Mouse (Mus musculus): ENCODE measurements around the gene Dcps.

Dcps gene

DNA sequence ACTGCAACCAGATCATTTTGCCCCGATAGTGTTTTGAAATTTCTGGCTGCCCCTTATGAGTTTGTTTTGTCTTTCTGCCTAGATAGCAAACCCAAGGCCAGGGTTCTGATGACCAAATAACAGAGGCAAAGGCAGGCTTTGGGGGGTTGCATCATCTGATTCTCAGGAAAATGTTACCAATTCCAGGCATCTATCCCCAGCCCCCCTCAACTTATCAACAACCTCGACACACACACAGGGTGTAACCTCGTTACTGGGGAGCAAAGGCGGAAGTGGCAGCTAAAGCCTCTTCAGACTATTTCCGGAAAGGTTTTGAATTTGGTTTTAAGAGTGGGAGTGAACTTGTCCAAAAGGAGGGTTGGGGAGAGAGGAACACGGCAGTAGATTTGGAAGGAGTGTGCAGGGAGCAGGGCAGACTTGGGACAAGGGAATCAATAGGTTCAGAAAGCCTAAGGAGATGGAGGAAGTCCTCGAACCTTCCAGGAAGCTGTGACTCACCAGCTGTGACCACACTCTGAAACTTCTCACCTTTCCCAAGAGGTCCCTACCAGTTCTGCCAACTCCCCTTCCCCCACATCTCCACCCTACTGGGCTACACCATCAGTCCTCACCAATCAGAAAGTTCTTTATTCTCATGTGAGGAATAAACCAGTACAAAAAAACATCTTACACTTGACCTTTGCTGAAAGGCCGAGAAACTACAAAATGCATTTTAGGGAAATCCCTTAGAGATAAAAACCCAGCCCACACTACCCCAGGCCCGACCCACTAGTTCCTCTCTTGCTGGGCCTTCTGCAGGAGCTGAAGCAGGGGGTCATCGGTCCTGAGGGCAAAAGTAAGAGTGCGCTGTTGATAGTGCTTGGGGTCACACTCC lies 51.8 kb downstream of the Dcps start:
- CTCF ChIA-PET: interaction anchor here in 2 of 4 experiments (0.5 to 0.6 kb wide), 2 partner anchors 9 to 76 kb away, joined by 3 to 6 read pairs; partner anchors contain the start of genes Srpr (in 1 of the 2) and Tirap (in 1 of the 2)
- POLR2A ChIA-PET: interaction anchor here in 2 of 4 experiments (0.6 to 3.1 kb wide), 10 partner anchors 8 to 23 kb away, joined by 3 to 9 read pairs (median 4); no protein-coding TSS in a partner anchor

DNA sequence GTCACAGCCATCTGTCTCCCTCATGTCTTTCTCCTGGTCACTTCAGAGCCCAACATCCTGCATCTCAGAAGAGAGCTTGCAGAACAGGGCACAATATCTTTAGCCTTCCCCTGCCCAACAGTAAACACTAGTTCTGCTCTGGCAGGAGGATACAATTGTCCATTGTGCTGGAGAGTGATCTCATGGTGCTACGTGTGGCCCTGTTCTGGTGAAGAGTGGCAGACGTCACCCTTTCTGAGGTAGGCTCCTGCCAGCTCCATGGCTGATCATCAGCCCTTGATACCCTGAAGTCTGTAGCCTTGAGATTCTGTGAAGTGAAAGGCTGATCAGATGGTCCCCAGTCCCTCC lies 52.4 kb downstream of the Dcps start:
- POLR2A ChIA-PET: interaction anchor here in 2 of 4 experiments (1.0 to 3.1 kb wide), 6 partner anchors 9 to 68 kb away, joined by 3 to 9 read pairs (median 4); no protein-coding TSS in a partner anchor
- CTCF ChIA-PET: interaction anchor here in 2 of 4 experiments (0.5 to 0.6 kb wide), 2 partner anchors 77 to 297 kb away, joined by 3 read pairs; partner anchors contain the start of genes Cdon (in 1 of the 2), Srpr (in 1 of the 2) and Tirap (in 1 of the 2)

DNA sequence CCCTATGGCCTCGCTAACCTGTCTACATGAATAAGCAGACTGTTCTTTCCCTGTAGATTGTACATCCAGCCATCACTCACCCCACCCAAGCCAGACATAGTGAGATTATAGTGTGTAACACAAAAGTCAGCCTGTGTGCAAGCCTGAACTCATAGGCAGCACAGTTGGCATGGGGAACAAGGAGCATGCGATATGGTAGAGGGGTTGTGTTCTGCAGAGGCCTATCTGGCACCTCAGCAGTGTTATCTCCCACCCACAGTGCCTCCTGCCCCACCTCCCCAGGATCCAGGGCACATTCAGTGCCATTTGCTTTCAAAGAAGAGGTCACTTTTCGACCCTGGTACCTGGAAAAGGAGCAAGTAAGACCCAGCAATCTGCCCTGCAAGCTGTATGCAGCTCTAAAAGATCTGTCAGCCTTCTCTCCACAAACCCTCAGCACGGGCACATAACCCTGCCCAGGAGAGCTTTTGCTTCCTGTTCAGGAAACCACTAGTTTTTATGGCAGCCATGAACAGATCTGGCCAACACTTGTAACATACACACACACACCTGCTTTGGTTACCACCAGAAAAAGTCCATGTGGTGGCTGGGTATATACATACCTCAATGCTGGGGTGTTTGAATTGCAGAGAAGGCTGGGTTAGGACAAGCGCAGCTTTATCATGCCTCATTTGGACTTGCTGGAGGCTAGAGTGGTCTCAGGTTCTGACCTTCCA lies 53.2 kb downstream of the Dcps start:
- ChIA-PET POLR2A (interaction anchor here in 2 of 4 experiments (0.5 to 3.1 kb wide), 7 partner anchors 9 to 87 kb away, joined by 3 to 9 read pairs (median 3); no protein-coding TSS in a partner anchor), CTCF (interaction anchor here in 1 of 4 experiments (0.5 kb wide), 1 partner anchor 298 kb away, joined by 3 read pairs; the partner anchor contains the start of gene Cdon)

DNA sequence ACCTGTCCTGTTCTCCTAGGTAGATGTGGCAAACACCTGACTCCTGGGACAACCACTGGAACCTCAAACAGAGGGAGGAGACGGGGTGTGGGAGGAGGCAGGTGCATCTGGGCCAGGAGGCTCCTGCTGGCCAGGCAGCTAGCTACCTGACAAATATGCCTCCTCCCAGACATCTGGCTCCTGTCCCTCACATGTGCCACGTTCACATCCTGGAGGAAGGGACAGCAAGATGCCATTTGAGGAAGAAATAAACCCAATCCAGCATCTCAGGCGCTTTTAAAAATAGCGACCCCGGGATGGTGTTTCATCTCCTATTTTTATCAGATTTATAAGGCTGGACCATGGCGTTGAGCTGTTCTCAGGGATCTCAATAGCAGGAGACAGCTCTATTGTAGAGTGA lies 56.7 kb downstream of the Dcps start, which contains the start of gene St3gal4:
Gene St3gal4 (minus strand): TSS at position 101 of the 400 bp plus-strand sequence.
- ChIA-PET POLR2A (interaction anchor here in 2 of 4 experiments (0.7 to 3.1 kb wide), 6 partner anchors 10 to 28 kb away, joined by 3 to 15 read pairs (median 4); no protein-coding TSS in a partner anchor), CTCF (interaction anchor here in 1 of 4 experiments (0.6 kb wide), 1 partner anchor 101 kb away, joined by 3 read pairs; no protein-coding TSS in a partner anchor)

DNA sequence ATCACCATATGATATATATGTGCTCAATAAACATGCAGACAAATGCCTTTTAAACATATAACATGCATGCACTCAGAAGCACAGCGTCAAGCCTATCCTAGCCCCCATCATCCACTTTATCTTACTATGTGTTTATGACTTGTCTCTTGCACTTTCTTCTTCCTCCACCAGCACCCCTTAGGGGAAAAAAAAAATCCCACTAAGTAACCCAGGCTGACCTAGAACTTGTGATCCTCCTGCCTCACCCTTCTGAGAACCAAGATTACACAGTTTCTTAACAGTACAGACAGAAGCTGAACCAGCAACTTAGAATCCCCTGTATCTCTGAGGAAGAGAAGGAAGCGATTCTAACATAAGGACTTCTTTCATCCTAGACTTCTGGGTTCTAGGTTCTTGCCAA lies 57.3 kb downstream of the Dcps start:
- CTCF ChIA-PET: no interaction called here
- POLR2A ChIA-PET: interaction anchor here in 3 of 4 experiments (0.6 to 3.3 kb wide), 12 partner anchors 10 to 1852 kb away, joined by 3 to 30 read pairs (median 10); partner anchors contain the start of gene Foxred1 (in 1 of the 3)

DNA sequence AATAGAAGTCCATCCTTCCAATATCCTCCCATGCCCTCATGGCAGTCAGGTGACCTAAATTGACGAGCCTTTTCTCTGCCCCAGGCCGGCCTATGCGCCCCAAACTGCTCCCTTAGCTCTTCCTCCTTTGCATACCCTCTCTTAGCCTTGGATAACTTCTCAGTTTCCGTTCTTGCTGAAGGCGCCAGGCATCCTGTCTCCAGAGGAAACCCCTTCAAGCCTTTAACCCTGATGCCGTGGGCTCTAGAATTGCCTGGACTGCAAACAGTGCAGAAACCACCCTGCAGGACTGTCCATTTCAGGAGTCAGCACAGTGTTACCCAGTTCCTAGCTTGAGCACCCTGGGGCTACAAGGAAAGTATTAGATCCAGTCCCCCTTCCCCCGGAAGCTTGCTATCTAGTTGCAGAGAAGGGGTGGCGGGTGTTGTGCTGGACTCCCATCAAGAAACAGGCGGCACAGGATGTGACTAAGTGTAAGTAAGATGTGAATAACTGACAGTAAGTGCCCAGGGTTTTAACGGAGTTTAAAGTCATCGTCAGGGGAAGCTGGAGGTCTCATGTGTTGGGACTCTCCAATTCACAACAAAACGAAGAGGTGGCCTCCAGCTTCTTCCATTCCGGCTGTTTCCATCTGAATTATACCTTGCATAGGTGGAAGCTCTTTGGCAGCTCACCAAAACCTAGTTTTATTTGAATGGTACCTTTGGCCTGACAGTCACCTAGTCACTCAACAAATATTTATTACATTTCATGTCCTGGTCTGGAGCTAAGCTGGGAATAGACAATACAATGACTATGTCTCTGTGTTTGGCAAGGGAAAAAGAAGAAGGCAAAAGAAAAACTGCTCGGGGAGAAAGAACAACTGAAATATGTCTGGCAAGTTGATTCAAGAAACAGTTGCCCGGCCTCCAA lies 58.2 kb downstream of the Dcps start:
- POLR2A ChIA-PET: interaction anchor here in 3 of 4 experiments (0.6 to 3.3 kb wide), 49 partner anchors 7 to 1851 kb away, joined by 3 to 30 read pairs (median 4); partner anchors contain the start of genes Foxred1 (in 2 of the 3), Srpr (in 2 of the 3), Tirap (in 2 of the 3) and Fam118b (in 1 of the 3)

DNA sequence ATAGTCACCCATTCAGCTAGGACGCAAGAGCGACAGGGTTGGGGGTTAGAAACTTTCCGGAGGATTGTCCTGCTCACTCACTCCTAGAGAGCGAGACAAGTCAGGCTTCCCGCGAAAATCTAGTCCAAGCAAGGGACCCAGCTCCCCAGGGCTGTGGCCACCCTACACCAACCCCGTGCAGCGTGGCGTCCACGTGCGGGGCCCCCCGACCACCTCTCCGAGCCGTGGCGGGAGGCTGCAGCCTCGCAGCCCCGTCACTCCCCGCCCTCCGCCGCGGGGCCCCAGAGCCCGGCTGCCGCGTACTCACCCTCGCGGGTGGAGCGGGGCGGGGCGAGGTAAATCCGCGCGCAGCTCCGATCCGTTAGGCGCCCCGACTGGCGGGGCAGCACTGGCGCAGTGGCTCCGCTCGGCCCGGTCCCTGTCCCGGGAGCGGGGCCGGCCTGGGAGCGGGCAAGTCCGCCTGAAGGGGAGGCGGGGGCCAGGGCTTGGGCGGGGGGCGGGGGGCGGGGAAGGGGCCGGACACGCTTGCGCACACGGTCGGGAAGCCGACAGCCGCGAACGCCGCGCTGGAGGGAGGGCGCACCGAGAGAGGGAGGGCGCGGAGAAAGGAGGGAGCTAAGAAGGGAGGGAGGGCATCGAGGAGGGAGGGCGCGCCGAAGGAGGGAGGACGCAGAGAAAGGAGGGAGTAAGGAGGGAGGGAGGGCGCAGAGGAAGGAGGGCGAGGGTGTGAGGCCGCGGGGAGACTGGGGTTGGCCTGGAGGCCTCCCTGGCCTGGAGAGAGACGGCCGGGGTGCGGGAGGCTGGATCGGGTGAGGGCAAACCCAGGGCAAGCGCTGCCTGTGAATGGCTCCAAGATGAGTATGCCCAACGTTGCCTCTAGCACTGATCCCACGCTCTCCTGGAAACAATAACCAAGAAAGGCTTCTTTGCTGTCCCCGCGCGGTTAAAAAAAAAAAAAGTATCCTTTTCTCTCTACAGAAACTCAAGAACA lies 59.2 kb downstream of the Dcps start:
- POLR2A ChIA-PET: interaction anchor here (0.5 to 3.3 kb wide), 53 partner anchors 8 to 1078 kb away, joined by 3 to 30 read pairs (median 4); partner anchors contain the start of genes Srpr (in 3 of the 4), Tirap (in 3 of the 4), Foxred1 (in 2 of the 4) and Fam118b (in 1 of the 4)

More for the DNA sequence above, 58.2 kb downstream of the Dcps start:
- CTCF ChIA-PET: interaction anchor here in 1 of 4 experiments (0.6 kb wide), 1 partner anchor 424 kb away, joined by 3 read pairs; no protein-coding TSS in a partner anchor

DNA sequence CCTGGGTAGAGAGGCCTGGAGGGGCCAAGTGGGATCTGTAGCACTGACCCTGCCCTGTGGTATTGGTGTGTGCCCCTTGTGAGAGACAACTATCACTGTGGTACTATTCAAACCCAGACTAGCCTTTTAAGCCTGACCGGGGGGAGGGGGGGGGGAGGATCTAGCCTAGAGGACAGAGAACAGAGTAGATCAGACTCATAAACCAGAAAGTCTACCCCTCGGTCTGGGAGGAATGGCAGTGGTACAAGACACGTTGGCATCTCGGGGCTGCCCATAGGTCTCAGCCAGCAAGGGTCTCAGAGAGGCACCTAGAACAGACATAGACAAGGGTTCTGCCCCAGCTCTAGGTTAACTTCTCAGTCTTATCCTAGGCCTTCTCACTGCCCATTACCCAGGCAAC lies 60.1 kb downstream of the Dcps start:
- CTCF ChIA-PET: interaction anchor here in 1 of 4 experiments (0.6 kb wide), 1 partner anchor 418 kb away, joined by 3 read pairs; no protein-coding TSS in a partner anchor
- POLR2A ChIA-PET: interaction anchor here in 2 of 4 experiments (0.7 to 3.3 kb wide), 12 partner anchors 9 to 121 kb away, joined by 3 to 30 read pairs (median 7); partner anchors contain the start of genes Srpr (in 2 of the 2) and Tirap (in 2 of the 2)

More for the DNA sequence above, 59.2 kb downstream of the Dcps start:
- CTCF ChIA-PET: interaction anchor here in 2 of 4 experiments (0.6 kb wide), 2 partner anchors 417 to 425 kb away, joined by 3 read pairs; no protein-coding TSS in a partner anchor

DNA sequence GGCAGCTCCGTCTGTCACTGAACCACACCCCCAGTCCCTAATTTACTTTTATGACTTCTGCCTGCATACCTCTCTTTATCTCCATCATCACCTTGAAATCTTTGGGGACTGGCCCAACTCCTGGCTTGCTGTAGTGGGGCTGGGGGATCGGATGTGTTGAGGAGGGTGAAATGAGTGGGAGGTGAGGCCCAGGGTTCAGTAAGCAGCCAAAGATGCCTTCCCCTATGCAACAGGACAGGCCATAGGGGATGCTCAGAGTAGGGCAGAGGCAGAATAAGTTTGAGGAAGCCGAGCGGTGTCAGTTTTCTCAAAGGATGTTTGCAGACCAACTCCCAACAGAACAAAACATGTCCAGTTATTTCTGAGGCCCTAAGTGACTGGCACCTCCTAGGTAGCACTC lies 60.6 kb downstream of the Dcps start:
- POLR2A ChIA-PET: interaction anchor here in 1 of 4 experiments (1.9 to 7.0 kb wide), 4 partner anchors 10 to 31 kb away, joined by 5 to 57 read pairs (median 24); no protein-coding TSS in a partner anchor

DNA sequence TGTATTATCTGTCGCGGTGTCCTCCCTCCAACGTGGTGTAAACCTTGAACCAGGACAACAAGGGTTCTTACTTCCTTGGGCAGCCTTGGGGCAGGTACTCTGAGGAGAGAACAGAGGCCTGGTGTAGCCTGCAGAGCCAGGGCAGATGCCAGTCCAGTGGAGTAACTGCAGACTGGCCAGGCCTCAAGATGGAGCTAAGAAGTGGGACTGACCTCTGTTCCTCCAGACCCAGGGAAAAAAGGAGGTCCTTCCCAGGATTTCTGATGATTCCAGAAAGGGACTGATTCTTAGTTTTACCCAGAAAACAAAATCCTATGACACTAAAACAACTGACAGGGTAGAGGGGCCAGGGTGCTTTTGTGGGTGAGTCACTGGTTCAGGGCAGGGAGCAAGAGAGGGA lies 61.6 kb downstream of the Dcps start:
- POLR2A ChIA-PET: interaction anchor here in 3 of 4 experiments (0.6 to 7.0 kb wide), 7 partner anchors 10 to 98 kb away, joined by 3 to 57 read pairs (median 9); partner anchors contain the start of gene Foxred1 (in 1 of the 3)
- CTCF ChIA-PET: no interaction called here

More for the DNA sequence above, 60.6 kb downstream of the Dcps start:
- CTCF ChIA-PET: interaction anchor here in 1 of 4 experiments (0.5 kb wide), 1 partner anchor 72 kb away, joined by 3 read pairs; no protein-coding TSS in a partner anchor

DNA sequence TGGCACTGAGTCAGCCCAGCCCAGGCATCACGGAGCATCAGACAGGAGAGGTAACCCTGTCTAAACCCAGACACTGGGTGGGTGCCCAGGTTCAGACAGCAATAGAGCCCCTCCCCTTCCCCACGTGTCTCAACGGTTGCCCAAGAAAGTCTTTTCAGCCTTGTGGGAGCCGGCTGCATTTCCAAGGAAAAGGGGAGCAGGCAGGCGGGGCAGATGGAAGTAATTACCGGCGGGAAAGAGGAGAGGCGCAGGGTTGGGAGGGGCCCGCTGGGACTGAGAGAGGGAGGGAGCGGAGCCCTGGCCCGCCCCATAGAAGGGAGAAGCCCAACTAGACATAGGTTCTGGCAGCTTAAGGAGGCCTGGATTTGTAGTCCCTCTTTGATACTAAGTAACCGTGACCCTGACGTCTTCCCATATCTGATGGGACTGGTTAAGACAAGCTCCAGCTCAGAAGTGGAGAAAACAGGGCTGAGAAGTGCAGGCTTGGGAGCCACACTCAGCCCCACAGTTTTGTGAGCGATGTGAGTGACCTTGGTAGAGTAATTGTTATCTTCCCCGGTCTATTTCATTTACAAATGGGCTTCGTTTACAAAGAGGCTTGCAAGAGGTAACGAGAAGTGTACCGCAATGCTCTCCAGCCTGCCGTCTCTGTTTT lies 63.8 kb downstream of the Dcps start:
- ChIA-PET POLR2A (interaction anchor here in 3 of 4 experiments (0.6 to 7.0 kb wide), 31 partner anchors 9 to 309 kb away, joined by 3 to 57 read pairs (median 4); partner anchors contain the start of genes Srpr (in 2 of the 3), Cdon (in 1 of the 3), Foxred1 (in 1 of the 3) and Tirap (in 1 of the 3)), CTCF (interaction anchor here in 1 of 4 experiments (0.6 kb wide), 1 partner anchor 1680 kb away, joined by 4 read pairs; no protein-coding TSS in a partner anchor)

DNA sequence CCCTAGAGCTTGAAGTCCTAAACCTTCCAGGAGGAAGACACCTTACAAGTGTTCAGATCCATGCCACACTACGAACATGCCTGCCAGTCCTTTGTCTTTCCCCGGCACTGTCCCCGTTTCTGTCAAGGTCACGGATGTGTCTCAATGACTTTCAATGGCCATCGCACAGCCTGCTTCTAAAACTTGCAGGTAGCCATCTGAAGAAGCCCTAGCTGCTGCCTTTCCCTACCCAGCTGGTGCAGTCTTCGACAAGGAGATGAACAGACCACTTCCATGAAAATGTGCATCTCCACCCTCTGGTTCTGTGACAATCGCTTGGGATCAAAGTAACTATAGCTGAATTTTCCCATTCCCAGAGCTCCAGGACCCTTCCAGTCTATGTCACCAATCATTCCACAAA lies 64.4 kb downstream of the Dcps start:
- CTCF ChIA-PET: no interaction called here
- POLR2A ChIA-PET: interaction anchor here in 3 of 4 experiments (0.6 to 7.0 kb wide), 31 partner anchors 8 to 469 kb away, joined by 3 to 57 read pairs (median 4); partner anchors contain the start of genes Srpr (in 2 of the 3), Cdon (in 1 of the 3), Foxred1 (in 1 of the 3) and Tirap (in 1 of the 3)

DNA sequence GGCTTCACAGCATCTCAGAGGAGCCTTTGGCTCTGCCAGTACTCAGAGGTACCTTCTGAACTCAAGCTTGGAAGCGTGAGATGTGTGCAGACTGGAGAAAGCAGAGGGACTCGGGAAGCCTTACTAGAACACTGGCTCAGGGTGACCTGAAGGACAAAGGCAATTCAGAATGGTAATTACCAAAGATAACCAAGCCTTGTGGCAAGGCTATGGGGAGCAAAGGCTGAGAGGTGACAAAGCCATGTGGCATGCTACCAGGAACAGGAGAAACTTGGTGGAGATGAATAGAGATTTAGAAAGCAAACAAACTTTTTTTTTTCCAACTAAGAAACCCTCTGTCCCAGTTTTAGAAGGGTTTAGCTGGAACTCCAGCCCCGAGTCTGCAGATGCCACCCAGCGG lies 65.3 kb downstream of the Dcps start:
- ChIA-PET CTCF (no interaction called here), POLR2A (interaction anchor here in 3 of 4 experiments (0.8 to 7.0 kb wide), 13 partner anchors 10 to 67 kb away, joined by 3 to 57 read pairs (median 4); no protein-coding TSS in a partner anchor)

DNA sequence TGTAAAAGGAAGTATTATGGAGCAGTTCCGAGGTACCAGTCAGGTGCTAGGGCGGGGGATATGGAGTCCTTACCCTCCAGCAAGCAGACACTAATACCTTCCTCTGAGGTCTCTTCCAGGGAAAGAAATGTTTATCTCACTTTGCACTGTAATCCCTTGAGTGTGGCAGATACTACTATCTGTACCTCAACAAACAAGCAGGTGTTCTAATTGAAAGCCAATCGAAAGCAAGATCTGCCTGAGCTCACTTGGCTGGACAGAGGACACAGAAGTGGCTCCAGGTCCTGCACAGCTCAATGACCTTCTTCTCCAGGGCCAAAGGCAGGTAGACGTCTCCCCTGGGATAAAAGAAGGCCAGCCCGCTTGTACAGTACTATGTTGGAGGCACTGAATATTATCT lies 65.8 kb downstream of the Dcps start:
- POLR2A ChIA-PET: interaction anchor here in 2 of 4 experiments (0.6 to 7.0 kb wide), 8 partner anchors 9 to 62 kb away, joined by 3 to 57 read pairs (median 3); no protein-coding TSS in a partner anchor
- CTCF ChIA-PET: no interaction called here

DNA sequence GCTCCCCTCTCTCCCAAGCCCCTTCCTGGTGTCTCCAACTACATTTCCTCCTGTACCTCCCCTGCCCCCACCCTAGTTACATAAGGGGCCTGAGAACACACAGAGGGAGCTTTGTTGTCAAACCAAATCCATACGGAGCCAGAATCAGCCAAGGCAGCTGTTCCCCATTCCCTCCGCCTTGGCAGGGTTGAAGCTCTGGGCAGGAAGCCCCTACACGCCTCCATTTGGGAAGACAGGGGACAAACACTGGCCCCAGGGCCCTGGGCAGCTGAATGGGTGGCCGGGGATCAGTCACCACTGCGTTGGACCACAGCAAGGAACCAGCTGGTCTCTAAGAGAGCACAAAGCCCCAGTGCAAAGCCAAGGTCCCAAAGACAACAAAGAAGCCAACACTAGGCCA lies 66.9 kb downstream of the Dcps start:
- POLR2A ChIA-PET: interaction anchor here in 3 of 4 experiments (0.5 to 7.0 kb wide), 11 partner anchors 9 to 197 kb away, joined by 3 to 57 read pairs (median 4); partner anchors contain the start of gene St3gal4 (in 2 of the 3)
- CTCF ChIA-PET: no interaction called here

Data from embryonic stem cell, embryonic (primary cell).